Mouse (Mus musculus) bone marrow, adult 2 months (tissue): Measurements from ENCODE around the gene Pafah1b2.

ENCODE experiments used
- CTCF ChIP-seq: fragments of 200-500 bp; IDR thresholded peaks from 2 replicates; pipeline ENCODE4 v1.5.1; 2011; ENCODE audit warnings: low read length, control low read depth; ENCODE audit not compliant: control insufficient read depth, insufficient read depth
- POLR2A ChIP-seq: fragments of 200-500 bp; IDR thresholded peaks from 2 replicates; pipeline ENCODE4 v1.6.1; 2011; ENCODE audit warnings: low read depth, mild to moderate bottlenecking, control low read depth, low read length, borderline replicate concordance; ENCODE audit not compliant: control insufficient read depth

GRCm38 (mm10) chr9:46035290-46035871, 22.9 kb upstream of the Pafah1b2 start:
- no peak for TF ChIP-seq CTCF
- TF ChIP-seq POLR2A = no peak
